Mouse (Mus musculus) thymus, adult 2 months (tissue): ENCODE results near the gene Zc3hc1.

Experiments used
- CTCF ChIP-seq: fragments of 200-500 bp; IDR thresholded peaks from 2 replicates; pipeline ENCODE4 v1.5.1; 2012; ENCODE audit warnings: mild to moderate bottlenecking, control low read depth, low read length, moderate library complexity, borderline replicate concordance; ENCODE audit not compliant: control insufficient read depth, poor library complexity, insufficient read depth; ENCODE audit errors: extremely low read depth
- POLR2A ChIP-seq: fragments of 200-500 bp; IDR thresholded peaks from 2 replicates; pipeline ENCODE4 v1.6.1; 2012; ENCODE audit warnings: mild to moderate bottlenecking, low read length, control low read depth, moderate library complexity; ENCODE audit not compliant: control insufficient read depth, poor library complexity, insufficient read depth; ENCODE audit errors: extremely low read depth

- TF ChIP-seq POLR2A (no peak), CTCF (no peak)
These were observed 36.1 kb downstream of the Zc3hc1 start for GRCm38 (mm10) chr6:30354760-30355159.
